Mouse (Mus musculus) bone marrow, adult 2 months (tissue): Measurements from ENCODE around the gene Olfr718-ps1. TPM values are rescaled to one million over a fixed set of nuclear protein-coding genes. Genes with fewer than 3 reads are reported as not detected.
"Not testable (repeated sequence)": the region's sequence is repeated elsewhere in the genome, so short reads cannot be mapped to it uniquely, and the experiment has no call there.

Source experiments
- H3K27ac ChIP-seq: fragments of 200-500 bp; 2 replicates; pipeline ENCODE4 v1.5.1; 2012; ENCODE audit warnings: low read depth, mild to moderate bottlenecking, control low read depth, inconsistent platforms, low read length; ENCODE audit not compliant: control insufficient read depth, poor library complexity, insufficient read depth
- H3K4me1 ChIP-seq: fragments of 200-500 bp; 2 replicates; pipeline ENCODE4 v1.6.1; 2011; ENCODE audit warnings: low read length; ENCODE audit not compliant: control insufficient read depth, insufficient read depth
- H3K4me3 ChIP-seq: fragments of 200-500 bp; replicated peaks from 2 replicates; pipeline ENCODE3; 2011; ENCODE audit warnings: mild to moderate bottlenecking, low read depth, low read length, control low read depth; ENCODE audit not compliant: control insufficient read depth
- CTCF ChIP-seq: fragments of 200-500 bp; IDR thresholded peaks from 2 replicates; pipeline ENCODE4 v1.5.1; 2011; ENCODE audit warnings: low read length, control low read depth; ENCODE audit not compliant: control insufficient read depth, insufficient read depth
- POLR2A ChIP-seq: fragments of 200-500 bp; IDR thresholded peaks from 2 replicates; pipeline ENCODE4 v1.6.1; 2011; ENCODE audit warnings: low read depth, mild to moderate bottlenecking, control low read depth, low read length, borderline replicate concordance; ENCODE audit not compliant: control insufficient read depth
- WGBS: fragments of 180-500 bp; shearing (Covaris S2); methylation state at CpG from one replicate; pipeline ENCODE4 v1.1.7; 2018; 5-methylcytosine and 5-hydroxymethylcytosine counted together
- polyA plus RNA-seq: library from polyadenylated mRNA; stranded (reverse); fragments of >200 nt; gene quantifications from 2 replicates; pipeline ENCODE4 v1.2.4, GENCODE M21; 2011; ENCODE audit warnings: low replicate concordance; ENCODE audit not compliant: missing spikeins, insufficient read depth, insufficient read length

The Olfr718-ps1 gene
- polyA plus RNA-seq, 1 experiment = not detected

GRCm38 (mm10) chr5:143175970-143176369 lies 28.6 kb upstream of the Olfr718-ps1 start:
- no peak for TF ChIP-seq POLR2A
- no peak for TF ChIP-seq CTCF
- Histone ChIP-seq H3K4me1 (no peaks in the 10 kb centered on the region), H3K27ac (no peak overlapping the region), H3K4me3 (no peak overlapping the region)
- 31% methylated on average over 4 of the region's 4 CpGs for WGBS

- 20% methylated on average over 18 of the region's 18 CpGs for WGBS
- Histone ChIP-seq H3K27ac (no peak overlapping the region), H3K4me1 (no peaks in the 10 kb centered on the region), H3K4me3 (peak overlapping the region; percentile 8)
- no peak for TF ChIP-seq POLR2A
- no peak for TF ChIP-seq CTCF
Measured at GRCm38 (mm10) chr5:143165508-143166070, 18.2 kb upstream of the Olfr718-ps1 start.

- WGBS = 73% methylated on average over 3 of the region's 3 CpGs
- Histone ChIP-seq H3K4me1 (no peaks in the 10 kb centered on the region), H3K4me3 (no peak overlapping the region), H3K27ac (no peak overlapping the region)
- TF ChIP-seq CTCF (no peak), POLR2A (no peak)
Measured at GRCm38 (mm10) chr5:143155534-143155933, 8.2 kb upstream of the Olfr718-ps1 start.

GRCm38 (mm10) chr5:143153756-143154155 lies 6.4 kb upstream of the Olfr718-ps1 start:
- WGBS = 86% methylated on average over 10 of the region's 10 CpGs

GRCm38 (mm10) chr5:143150044-143150443 lies 2.7 kb upstream of the Olfr718-ps1 start:
- Histone ChIP-seq H3K27ac (no peak overlapping the region), H3K4me1 (no peaks in the 10 kb centered on the region), H3K4me3 (no peak overlapping the region)
- TF ChIP-seq POLR2A = no peak
- WGBS = 86% methylated on average over 2 of the region's 2 CpGs

More at GRCm38 (mm10) chr5:143153756-143154155, 6.4 kb upstream of the Olfr718-ps1 start:
- no peak overlapping the region for H3K27ac ChIP-seq
- H3K4me3 ChIP-seq = no peak overlapping the region
- no peak for TF ChIP-seq POLR2A
- TF ChIP-seq CTCF = no peak
- H3K4me1 ChIP-seq = no peaks in the 10 kb centered on the region

- TF ChIP-seq CTCF (no peak), POLR2A (no peak)
- no peak overlapping the region for H3K4me3 ChIP-seq
- H3K27ac ChIP-seq = no peak overlapping the region
- H3K4me1 ChIP-seq = no peaks in the 10 kb centered on the region
- 88% methylated on average over 2 of the region's 2 CpGs for WGBS
Measured at GRCm38 (mm10) chr5:143149536-143149935, 2.2 kb upstream of the Olfr718-ps1 start.

GRCm38 (mm10) chr5:143148661-143149060 lies 1.3 kb upstream of the Olfr718-ps1 start:
- Histone ChIP-seq H3K27ac (no peak overlapping the region), H3K4me1 (no peaks in the 10 kb centered on the region), H3K4me3 (no peak overlapping the region)
- WGBS = 70% methylated on average over 5 of the region's 5 CpGs
- TF ChIP-seq POLR2A = no peak
- TF ChIP-seq CTCF = no peak

GRCm38 (mm10) chr5:143137580-143137979 lies 9.8 kb downstream of the Olfr718-ps1 start:
- WGBS = 80% methylated on average over 13 of the region's 13 CpGs
- no peak for TF ChIP-seq CTCF
- TF ChIP-seq POLR2A = no peak
- Histone ChIP-seq H3K4me3 (no peak overlapping the region), H3K4me1 (no peaks in the 10 kb centered on the region), H3K27ac (no peak overlapping the region)

- H3K27ac ChIP-seq = no peak overlapping the region
- H3K4me1 ChIP-seq = no peaks in the 10 kb centered on the region
- TF ChIP-seq POLR2A (no peak), CTCF (no peak)
- H3K4me3 ChIP-seq = no peak overlapping the region
- 57% methylated on average over 7 of the region's 7 CpGs for WGBS
Measured at GRCm38 (mm10) chr5:143135042-143135441, 12.3 kb downstream of the Olfr718-ps1 start.

GRCm38 (mm10) chr5:143134216-143135010 lies 13.0 kb downstream of the Olfr718-ps1 start:
- 82% methylated on average over 5 of the region's 6 CpGs for WGBS
- not testable (repeated sequence) for H3K4me3 ChIP-seq, H3K4me1 ChIP-seq, H3K27ac ChIP-seq
